Mouse (Mus musculus): ENCODE data around the gene Pml.

DNA sequence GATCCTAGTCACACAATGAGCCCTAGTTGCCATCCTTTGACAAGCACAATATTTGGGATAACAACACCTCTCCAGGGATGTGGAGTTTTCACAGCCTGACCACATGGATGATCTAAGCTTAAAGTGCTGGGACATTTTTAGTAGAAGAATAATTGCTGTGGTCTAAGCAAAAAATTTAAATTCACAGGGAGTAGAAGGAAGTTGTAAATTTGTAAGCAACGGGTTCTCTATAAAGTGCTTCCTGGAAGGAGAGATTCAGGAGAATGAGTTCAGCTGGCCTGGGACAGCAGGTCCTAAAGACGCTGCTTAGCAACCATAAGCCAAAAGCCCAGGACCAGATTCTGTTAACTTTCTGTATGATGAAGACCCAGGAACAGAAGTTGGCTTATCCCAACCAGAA lies 40.3 kb upstream of the Pml start:
- TF ChIP-seq CTCF (IDR thresholded peaks at IDR 0.05; ENCODE audit: control insufficient read depth, insufficient read depth, insufficient read length) (no peak), FOSL1 (IDR thresholded peaks at IDR 0.05; ENCODE audit: insufficient read depth, low read length, poor library complexity, severe bottlenecking) (no peak), USF1 (IDR thresholded peaks at IDR 0.05; ENCODE audit: low read depth) (no peak)
